Mouse (Mus musculus): ENCODE measurements around the gene Mlph.

- TF ChIP-seq CTCF (IDR thresholded peaks at IDR 0.05 in 2 of 3, conservative IDR thresholded peaks at IDR 0.05 in 1 of 3; ENCODE audit: control insufficient read depth in 1 of 3, insufficient read depth in 1 of 3, low read depth in 2 of 3, low read length in 3 of 3, poor library complexity in 1 of 3, severe bottlenecking in 1 of 3): no peak
- no peak for TF ChIP-seq RCOR1 (IDR thresholded peaks at IDR 0.05; ENCODE audit: low read depth, low read length)
- no peak for TF ChIP-seq POLR2AphosphoS5 (IDR thresholded peaks at IDR 0.05; ENCODE audit: borderline replicate concordance, low read depth, low read length)
- TF ChIP-seq ZNF384 (IDR thresholded peaks at IDR 0.05; ENCODE audit: low read depth, low read length): no peak
- TF ChIP-seq EP300 (IDR thresholded peaks at IDR 0.05; ENCODE audit: low read depth in 1 of 2, low read length in 2 of 2): no peak
- TF ChIP-seq CHD2 (IDR thresholded peaks at IDR 0.05; ENCODE audit: low read length): no peak
- TF ChIP-seq MAFK (IDR thresholded peaks at IDR 0.05; ENCODE audit: borderline replicate concordance, low read depth, low read length): no peak
- TF ChIP-seq HCFC1 (IDR thresholded peaks at IDR 0.05; ENCODE audit: low read depth, low read length): no peak
- TF ChIP-seq SMC3 (IDR thresholded peaks at IDR 0.05; ENCODE audit: low read depth, low read length): no peak
- TF ChIP-seq TAL1 (IDR thresholded peaks at IDR 0.05; ENCODE audit: low read length): no peak
Observed at GRCm38 (mm10) chr1:90904729-90905404, 10.0 kb upstream of the Mlph start.

Data from MEL (cell line).